Mouse (Mus musculus) lung, postnatal 36 days (tissue): ENCODE measurements around the gene Dpysl5.

Experiments used
- DNase-seq: peaks from one replicate; pipeline ENCODE4 v3.0.0; 2022; ENCODE audit warnings: mixed read lengths

The Dpysl5 gene

GRCm38 (mm10) chr5:30765596-30766370 lies 54.4 kb downstream of the Dpysl5 start:
- no peak for DNase-seq

DNA sequence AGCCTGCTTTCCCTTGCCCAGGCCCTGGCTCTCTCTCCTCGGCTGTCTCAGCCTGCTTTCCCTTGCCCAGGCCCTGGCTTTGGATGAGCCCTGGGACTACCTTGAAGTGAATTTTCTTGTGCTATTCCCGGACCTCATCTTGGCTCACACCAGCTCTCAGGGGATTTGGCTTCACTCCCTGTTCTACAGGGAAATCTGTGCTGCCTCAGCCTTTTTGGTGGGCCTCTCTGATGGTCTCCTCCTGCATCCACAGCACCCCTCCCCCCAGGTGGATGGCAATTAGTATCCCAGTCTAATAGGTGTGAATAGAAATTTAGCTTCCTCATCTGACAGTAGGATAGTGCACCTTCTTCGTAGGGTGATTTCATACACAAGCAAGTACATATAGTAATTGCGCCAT lies 56.7 kb downstream of the Dpysl5 start:
- no peak for DNase-seq

- peak; percentile 92 for DNase-seq
Measured at GRCm38 (mm10) chr5:30768598-30768997, 57.2 kb downstream of the Dpysl5 start.

DNA sequence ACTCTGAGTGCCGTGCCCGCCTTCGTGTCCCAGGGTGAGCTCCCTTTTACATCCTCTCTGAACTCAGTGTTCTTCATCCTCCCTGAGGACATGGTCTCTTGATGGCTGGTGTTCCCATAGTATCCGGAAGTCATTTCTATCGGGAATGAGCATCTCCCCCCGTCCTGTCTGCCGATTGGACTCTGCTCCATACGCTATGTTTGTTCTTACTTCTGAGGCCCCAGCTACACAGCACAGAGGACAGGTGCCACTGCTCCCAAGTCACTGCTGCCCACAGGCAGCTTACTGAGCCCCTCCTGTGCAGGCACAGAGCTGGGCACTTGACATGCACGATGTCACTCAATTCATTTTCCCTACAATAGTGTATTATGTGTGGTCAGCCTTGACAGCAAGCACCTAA lies 57.7 kb downstream of the Dpysl5 start:
- DNase-seq = peak; percentile 45

GRCm38 (mm10) chr5:30774601-30775371 lies 63.4 kb downstream of the Dpysl5 start:
- peak; percentile 96 for DNase-seq

GRCm38 (mm10) chr5:30780699-30781098 lies 69.3 kb downstream of the Dpysl5 start:
- peak; percentile 25 for DNase-seq

- DNase-seq = peak; percentile 9
Measured at GRCm38 (mm10) chr5:30781147-30781546, 69.8 kb downstream of the Dpysl5 start.

- DNase-seq = no peak
Measured at GRCm38 (mm10) chr5:30787381-30787780, 76.0 kb downstream of the Dpysl5 start.

DNA sequence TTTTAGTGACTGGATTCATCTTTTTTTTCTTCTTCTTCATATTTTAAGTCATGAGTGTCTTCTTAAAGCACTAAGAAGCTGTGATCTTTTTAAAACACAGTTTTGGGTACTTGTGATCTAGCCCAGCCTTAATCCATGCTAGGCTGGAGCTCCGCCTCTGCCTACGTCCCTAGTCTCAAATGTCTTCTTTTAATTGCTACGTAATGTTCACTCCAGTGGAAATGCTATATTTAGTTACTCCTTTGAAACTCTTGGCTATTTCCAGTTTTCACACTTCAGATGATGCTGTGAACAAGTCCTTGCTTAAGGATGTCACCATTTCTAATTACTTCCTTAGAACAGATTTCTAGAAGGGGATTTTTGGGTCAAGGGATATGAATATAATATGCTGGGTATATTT lies 78.7 kb downstream of the Dpysl5 start:
- DNase-seq = no peak

- peak; percentile 90 for DNase-seq
Measured at GRCm38 (mm10) chr5:30796125-30796524, 84.8 kb downstream of the Dpysl5 start.

DNA sequence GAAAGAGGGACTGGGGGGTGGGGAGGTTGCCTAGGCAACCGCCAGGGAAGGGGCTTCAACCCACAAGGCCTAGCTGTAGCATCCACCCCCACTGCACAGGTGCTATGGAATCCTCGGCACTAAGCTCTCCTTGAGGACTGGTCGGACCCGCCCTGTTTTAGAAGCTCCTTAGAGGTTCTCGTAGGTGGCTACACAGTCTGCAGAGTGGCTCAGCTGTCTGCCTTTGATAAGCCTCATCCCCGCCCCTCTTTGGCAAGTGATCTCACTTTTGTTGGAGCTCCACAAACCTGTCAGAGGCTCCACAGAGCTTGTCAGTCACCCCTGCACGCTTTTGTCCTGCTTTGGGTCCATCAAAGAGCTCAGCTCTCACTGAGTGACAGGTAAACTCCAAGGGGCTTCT lies 86.1 kb downstream of the Dpysl5 start:
- no peak for DNase-seq

DNA sequence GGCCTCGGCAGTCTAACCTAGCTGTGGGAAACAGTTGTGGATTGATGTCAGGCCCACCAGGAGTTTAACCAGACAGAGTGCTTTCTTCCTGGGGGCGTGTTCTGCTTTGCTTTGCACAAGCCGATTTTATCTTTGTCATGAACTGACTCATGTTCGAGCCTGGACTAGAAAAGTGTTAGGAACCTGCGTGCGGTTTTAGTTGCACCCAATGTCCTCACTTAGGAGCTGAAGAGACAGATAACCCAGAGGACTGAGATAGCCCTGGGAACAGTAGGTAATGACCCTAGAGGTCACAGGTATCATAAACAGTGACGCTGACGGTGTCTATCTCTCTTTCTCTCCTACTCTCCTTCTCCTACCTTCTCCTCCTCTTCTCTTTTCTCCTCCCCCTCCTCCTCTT lies 86.6 kb downstream of the Dpysl5 start:
- DNase-seq = no peak

GRCm38 (mm10) chr5:30798965-30799364 lies 87.6 kb downstream of the Dpysl5 start:
- no peak for DNase-seq

- DNase-seq = peak; percentile 22
Measured at GRCm38 (mm10) chr5:30802724-30803467, 91.5 kb downstream of the Dpysl5 start.

GRCm38 (mm10) chr5:30806106-30806505 lies 94.7 kb downstream of the Dpysl5 start:
- DNase-seq = peak; percentile 95

DNA sequence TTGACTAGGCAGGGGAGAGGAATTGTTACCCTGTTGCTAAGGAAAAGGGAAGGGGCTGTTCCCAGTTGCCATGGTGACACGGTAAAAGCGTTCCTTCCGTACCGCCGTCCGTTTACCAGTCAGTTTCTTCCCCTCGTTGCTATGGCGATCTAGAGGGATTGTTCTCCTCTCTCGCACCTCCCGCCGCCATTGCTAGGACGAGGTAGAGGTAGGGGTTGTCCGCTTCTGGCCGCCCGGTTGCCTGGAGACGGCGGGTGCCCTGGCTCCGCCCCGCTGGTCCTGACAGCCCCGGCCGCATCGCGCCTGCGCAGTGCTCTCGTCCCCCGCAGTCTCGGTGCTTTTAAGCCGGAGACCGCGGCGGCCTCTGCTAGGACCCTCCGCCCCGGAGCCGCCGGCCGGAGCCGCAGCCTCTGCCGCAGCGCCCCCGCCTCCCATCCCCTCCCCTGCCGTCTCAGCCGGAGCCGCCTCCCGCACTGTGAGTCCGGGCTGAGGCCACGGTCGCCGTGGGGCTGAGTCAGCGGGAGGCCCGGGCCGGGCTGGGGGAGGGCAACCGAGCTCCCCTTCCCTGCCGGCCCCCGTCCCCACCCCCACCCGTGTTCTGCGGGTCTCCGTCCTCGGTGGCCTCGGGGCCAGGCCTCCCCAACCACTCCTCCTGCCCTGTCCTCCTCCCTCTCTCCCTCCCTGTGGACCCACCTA lies 103.2 kb downstream of the Dpysl5 start, which contains the start of gene Mapre3:
Mapre3 (plus strand) TSS at position 218 of the 696 bp plus-strand sequence.
- DNase-seq = peak; percentile 93

GRCm38 (mm10) chr5:30815120-30815465 lies 103.7 kb downstream of the Dpysl5 start:
- DNase-seq = no peak

DNA sequence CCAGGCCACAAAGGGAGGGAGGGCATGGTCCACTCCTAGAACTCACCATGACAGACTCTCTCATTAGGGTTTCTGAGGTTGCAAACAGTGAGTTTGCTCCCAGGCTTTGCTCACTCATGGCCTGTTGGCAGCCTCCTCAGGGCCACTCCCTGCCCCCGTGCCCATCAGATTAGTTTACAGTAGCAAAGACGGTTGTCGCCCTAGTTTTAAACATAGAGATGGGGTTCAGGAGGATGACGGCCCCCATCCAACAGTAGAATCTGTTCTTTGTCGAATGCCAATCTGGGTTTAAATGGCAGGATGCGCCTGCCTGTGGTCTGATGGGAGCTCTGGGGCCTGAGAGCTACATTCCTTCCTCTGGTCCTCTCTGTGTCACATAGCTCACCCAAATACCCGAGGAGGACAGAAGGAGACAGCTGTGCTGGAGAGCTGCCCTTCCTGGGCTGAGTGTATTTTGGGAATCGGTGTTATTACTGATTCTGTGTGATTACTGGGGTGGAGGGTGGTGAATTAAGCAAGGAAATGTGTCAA lies 105.0 kb downstream of the Dpysl5 start:
- DNase-seq = peak; percentile 26

- no peak for DNase-seq
Measured at GRCm38 (mm10) chr5:30818758-30819309, 107.5 kb downstream of the Dpysl5 start.

DNA sequence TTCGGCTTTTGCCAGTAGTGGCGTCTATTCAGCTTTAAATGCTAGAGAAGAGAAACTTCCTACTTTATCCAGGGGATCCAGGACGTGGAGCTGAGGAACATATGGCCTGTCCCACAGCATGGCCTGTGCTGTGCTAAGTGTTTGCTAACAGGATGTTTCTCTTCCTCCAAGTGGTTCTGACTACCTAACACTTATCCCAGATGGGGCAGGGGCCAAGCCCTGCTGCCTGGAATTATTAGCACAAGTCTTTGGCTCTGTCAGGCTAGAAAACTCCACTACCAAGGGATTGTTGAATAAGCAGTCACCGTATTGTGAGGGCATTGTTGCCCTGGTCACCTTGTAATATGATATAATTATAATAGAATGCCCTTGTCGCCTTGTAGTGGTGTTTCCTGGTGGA lies 111.3 kb downstream of the Dpysl5 start:
- DNase-seq = peak; percentile 58

- no peak for DNase-seq
Measured at GRCm38 (mm10) chr5:30823091-30823490, 111.7 kb downstream of the Dpysl5 start.
